Mouse (Mus musculus) olfactory bulb, adult 2 months (tissue): ENCODE results near the gene Dnal4.

Experiments used
- CTCF ChIP-seq: fragments of 200-500 bp; IDR thresholded peaks from 2 replicates; pipeline ENCODE4 v1.5.1; 2012; ENCODE audit warnings: low read depth, mild to moderate bottlenecking, low read length, moderate library complexity; ENCODE audit not compliant: insufficient read depth
- POLR2A ChIP-seq: fragments of 200-500 bp; IDR thresholded peaks from 2 replicates; pipeline ENCODE4 v1.6.1; 2012; ENCODE audit warnings: mild to moderate bottlenecking, low read depth, low read length, moderate library complexity; ENCODE audit not compliant: insufficient read depth

DNA sequence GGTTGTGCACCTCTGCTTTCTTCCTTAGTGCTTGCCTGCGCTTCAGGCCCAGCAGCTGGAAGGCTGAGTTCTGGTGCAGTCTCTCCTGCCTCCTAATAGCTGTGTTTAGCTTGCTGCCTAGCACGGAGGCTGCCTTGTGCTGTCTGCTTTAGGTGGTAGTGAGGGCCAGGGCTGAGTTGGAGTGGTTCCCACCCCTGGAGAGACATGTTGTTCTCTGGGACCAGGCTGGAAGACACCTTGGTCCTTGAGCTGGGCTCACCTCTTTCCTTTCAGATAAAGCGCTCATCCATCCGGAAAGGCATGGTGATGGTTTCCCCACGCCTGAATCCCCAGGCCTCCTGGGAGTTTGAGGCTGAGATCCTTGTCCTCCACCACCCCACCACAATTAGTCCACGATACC is 60.9 kb downstream of the Dnal4 start:
- TF ChIP-seq POLR2A, result no peak
- TF ChIP-seq CTCF, result no peak
